Mouse (Mus musculus) neural tube, embryonic 13.5 days (tissue): ENCODE results near the gene Dpyd. TPM values are rescaled to one million over a fixed set of nuclear protein-coding genes. Genes with fewer than 3 reads are reported as not detected.

Experiments
- ATAC-seq: fragments of 200-750 bp; cut with Nextera tagmentation; 2 replicates; pipeline ENCODE4 v1.8.0; 2017; ENCODE audit warnings: low read depth, mild to moderate bottlenecking, moderate TSS enrichment, moderate library complexity
- H3K27ac ChIP-seq: fragments of 300-500 bp; sonication (generic); replicated peaks from 2 replicates; pipeline ENCODE4 v1.5.1; 2015; ENCODE audit warnings: moderate library complexity, mild to moderate bottlenecking, inconsistent platforms
- H3K27me3 ChIP-seq: fragments of 300-500 bp; sonication (generic); 2 replicates; pipeline ENCODE4 v1.6.1; 2015; ENCODE audit warnings: mild to moderate bottlenecking, inconsistent platforms
- H3K36me3 ChIP-seq: fragments of 300-500 bp; sonication (generic); 2 replicates; pipeline ENCODE4 v1.6.1; 2015; ENCODE audit warnings: mild to moderate bottlenecking, inconsistent platforms
- H3K4me1 ChIP-seq: fragments of 300-500 bp; sonication (generic); replicated peaks from 2 replicates; pipeline ENCODE4 v1.6.1; 2015; ENCODE audit warnings: inconsistent platforms
- H3K4me2 ChIP-seq: fragments of 300-500 bp; sonication (generic); 2 replicates; pipeline ENCODE4 v1.6.1; 2015; ENCODE audit warnings: inconsistent platforms, mild to moderate bottlenecking, moderate library complexity
- H3K4me3 ChIP-seq: fragments of 300-500 bp; sonication (generic); 2 replicates; pipeline ENCODE4 v1.5.1; 2015; ENCODE audit warnings: mild to moderate bottlenecking, inconsistent platforms
- H3K9ac ChIP-seq: fragments of 300-500 bp; sonication (generic); 2 replicates; pipeline ENCODE4 v1.6.1; 2015; ENCODE audit warnings: moderate library complexity, mild to moderate bottlenecking, inconsistent platforms
- H3K9me3 ChIP-seq: fragments of 300-500 bp; sonication (generic); 2 replicates; pipeline ENCODE4 v1.6.1; 2016; ENCODE audit warnings: inconsistent platforms
- WGBS: fragments of 180-500 bp; shearing (Covaris S2); methylation state at CpG from one replicate; pipeline ENCODE4 v1.1.7; 2015; 5-methylcytosine and 5-hydroxymethylcytosine counted together
- polyA plus RNA-seq: library from polyadenylated mRNA; unstranded; fragments of >200 nt; fragmentation: Nextera tagmentation; extraction: Ambion mirVana; gene quantifications from 2 replicates; pipeline ENCODE4 v1.2.1, GENCODE M21; 2015

Gene Dpyd
- polyA plus RNA-seq, 1 experiment from 2014 or later: 6.0 TPM

- 84% methylated on average over 2 of the region's 2 CpGs for WGBS
Measured at GRCm38 (mm10) chr3:118753623-118754022, 191.7 kb downstream of the Dpyd start.

GRCm38 (mm10) chr3:118756099-118756498 is 194.2 kb downstream of the Dpyd start:
- Histone ChIP-seq H3K9me3 (no peaks in the 10 kb centered on the region), H3K9ac (no peak overlapping the region), H3K4me3 (no peak overlapping the region), H3K4me2 (no peak overlapping the region), H3K36me3 (no peaks in the 10 kb centered on the region), H3K4me1 (no peaks in the 10 kb centered on the region), H3K27ac (no peak overlapping the region), H3K27me3 (no peaks in the 10 kb centered on the region)
- 59% methylated on average over 1 of the region's 1 CpGs for WGBS
- no peak for ATAC-seq

More at GRCm38 (mm10) chr3:118753623-118754022, 191.7 kb downstream of the Dpyd start:
- Histone ChIP-seq H3K9me3 (no peaks in the 10 kb centered on the region), H3K27me3 (no peaks in the 10 kb centered on the region), H3K4me2 (no peak overlapping the region), H3K4me3 (no peak overlapping the region), H3K4me1 (no peaks in the 10 kb centered on the region), H3K9ac (no peak overlapping the region), H3K36me3 (no peaks in the 10 kb centered on the region), H3K27ac (no peak overlapping the region)
- ATAC-seq: no peak

GRCm38 (mm10) chr3:118812885-118813284 is 251.0 kb downstream of the Dpyd start:
- H3K27ac ChIP-seq: no peak overlapping the region
- WGBS: 89% methylated on average over 1 of the region's 1 CpGs
- H3K9me3 ChIP-seq: no peaks in the 10 kb centered on the region
- no peaks in the 10 kb centered on the region for H3K4me1 ChIP-seq
- no peaks in the 10 kb centered on the region for H3K27me3 ChIP-seq
- H3K4me3 ChIP-seq: no peak overlapping the region
- H3K4me2 ChIP-seq: no peak overlapping the region
- H3K9ac ChIP-seq: no peak overlapping the region
- ATAC-seq: no peak
- no peaks in the 10 kb centered on the region for H3K36me3 ChIP-seq

- Histone ChIP-seq H3K36me3 (no peaks in the 10 kb centered on the region), H3K9me3 (no peaks in the 10 kb centered on the region), H3K27ac (no peak overlapping the region), H3K9ac (no peak overlapping the region), H3K27me3 (no peaks in the 10 kb centered on the region), H3K4me2 (no peak overlapping the region), H3K4me1 (no peaks in the 10 kb centered on the region; the same call in 1 of the 2 replicates), H3K4me3 (no peak overlapping the region)
- WGBS: 29% methylated on average over 4 of the region's 4 CpGs
- no peak for ATAC-seq
Measured at GRCm38 (mm10) chr3:118850613-118851527, 288.9 kb downstream of the Dpyd start.

- 88% methylated on average over 5 of the region's 5 CpGs for WGBS
- no peaks in the 10 kb centered on the region for H3K9me3 ChIP-seq
- no peak for ATAC-seq
Measured at GRCm38 (mm10) chr3:118852711-118853110, 290.8 kb downstream of the Dpyd start.

GRCm38 (mm10) chr3:118855411-118855810 is 293.5 kb downstream of the Dpyd start:
- Histone ChIP-seq H3K9me3 (no peaks in the 10 kb centered on the region), H3K27me3 (no peaks in the 10 kb centered on the region), H3K4me2 (no peak overlapping the region), H3K4me3 (no peak overlapping the region), H3K36me3 (no peaks in the 10 kb centered on the region), H3K9ac (no peak overlapping the region), H3K27ac (no peak overlapping the region), H3K4me1 (no peaks in the 10 kb centered on the region; the same call in 1 of the 2 replicates)
- WGBS: 46% methylated on average over 7 of the region's 7 CpGs
- ATAC-seq: peak; percentile 36; the same call in 1 of the 2 replicates

More at GRCm38 (mm10) chr3:118852711-118853110, 290.8 kb downstream of the Dpyd start:
- Histone ChIP-seq H3K4me2 (no peak overlapping the region), H3K4me3 (no peak overlapping the region), H3K27me3 (no peaks in the 10 kb centered on the region), H3K36me3 (no peaks in the 10 kb centered on the region), H3K4me1 (no peaks in the 10 kb centered on the region; the same call in 1 of the 2 replicates), H3K27ac (no peak overlapping the region), H3K9ac (no peak overlapping the region)

GRCm38 (mm10) chr3:118869113-118870107 is 307.5 kb downstream of the Dpyd start:
- Histone ChIP-seq H3K36me3 (no peaks in the 10 kb centered on the region), H3K9me3 (no peaks in the 10 kb centered on the region), H3K27me3 (no peaks in the 10 kb centered on the region), H3K4me1 (no peaks in the 10 kb centered on the region), H3K9ac (no peak overlapping the region), H3K4me3 (no peak overlapping the region), H3K27ac (no peak overlapping the region), H3K4me2 (no peak overlapping the region)
- WGBS: 84% methylated on average over 10 of the region's 10 CpGs
- ATAC-seq: no peak

- H3K9ac ChIP-seq: no peak overlapping the region
- H3K4me2 ChIP-seq: no peak overlapping the region
- no peaks in the 10 kb centered on the region for H3K27me3 ChIP-seq
- H3K36me3 ChIP-seq: no peaks in the 10 kb centered on the region
- no peak overlapping the region for H3K27ac ChIP-seq
- H3K4me3 ChIP-seq: no peak overlapping the region
- 73% methylated on average over 2 of the region's 2 CpGs for WGBS
- ATAC-seq: no peak
- H3K4me1 ChIP-seq: no peaks in the 10 kb centered on the region
- H3K9me3 ChIP-seq: no peaks in the 10 kb centered on the region
Measured at GRCm38 (mm10) chr3:118875871-118876270, 313.9 kb downstream of the Dpyd start.

GRCm38 (mm10) chr3:118899036-118899435 is 337.1 kb downstream of the Dpyd start:
- no peaks in the 10 kb centered on the region for H3K9me3 ChIP-seq
- H3K36me3 ChIP-seq: no peaks in the 10 kb centered on the region
- ATAC-seq: no peak
- no peaks in the 10 kb centered on the region for H3K4me1 ChIP-seq
- H3K4me3 ChIP-seq: no peak overlapping the region
- no peak overlapping the region for H3K4me2 ChIP-seq
- H3K27ac ChIP-seq: no peak overlapping the region
- WGBS: 85% methylated on average over 11 of the region's 11 CpGs
- H3K27me3 ChIP-seq: no peaks in the 10 kb centered on the region
- H3K9ac ChIP-seq: no peak overlapping the region

- Histone ChIP-seq H3K9me3 (no peaks in the 10 kb centered on the region), H3K4me1 (no peaks in the 10 kb centered on the region), H3K27ac (no peak overlapping the region), H3K27me3 (no peaks in the 10 kb centered on the region), H3K4me2 (no peak overlapping the region), H3K4me3 (no peak overlapping the region), H3K9ac (no peak overlapping the region), H3K36me3 (no peaks in the 10 kb centered on the region)
- ATAC-seq: no peak
- 92% methylated on average over 2 of the region's 2 CpGs for WGBS
Measured at GRCm38 (mm10) chr3:118991312-118991711, 429.4 kb downstream of the Dpyd start.

GRCm38 (mm10) chr3:118991793-118992192 is 429.9 kb downstream of the Dpyd start:
- Histone ChIP-seq H3K4me3 (no peak overlapping the region), H3K36me3 (no peaks in the 10 kb centered on the region), H3K4me2 (no peak overlapping the region), H3K27me3 (no peaks in the 10 kb centered on the region), H3K27ac (no peak overlapping the region), H3K9me3 (no peaks in the 10 kb centered on the region), H3K4me1 (no peaks in the 10 kb centered on the region), H3K9ac (no peak overlapping the region)
- no peak for ATAC-seq
- WGBS: 76% methylated on average over 4 of the region's 4 CpGs

GRCm38 (mm10) chr3:119021255-119021654 is 459.3 kb downstream of the Dpyd start:
- no peaks in the 10 kb centered on the region for H3K4me1 ChIP-seq
- ATAC-seq: peak; percentile 59
- H3K27me3 ChIP-seq: no peaks in the 10 kb centered on the region
- H3K36me3 ChIP-seq: no peaks in the 10 kb centered on the region
- H3K27ac ChIP-seq: no peak overlapping the region; the same call in 1 of the 2 replicates
- 55% methylated on average over 7 of the region's 7 CpGs for WGBS
- no peak overlapping the region for H3K4me3 ChIP-seq
- H3K9me3 ChIP-seq: no peaks in the 10 kb centered on the region
- no peak overlapping the region for H3K9ac ChIP-seq
- no peak overlapping the region for H3K4me2 ChIP-seq
